ENCODE assay signal across 8 mouse cellular contexts in genomic region chr10:58255954-58256353, GRCm38 (mm10). TPM values are rescaled to one million over a fixed set of nuclear protein-coding genes. Genes with fewer than 3 reads are reported as not detected.
A peak's percentile ranks its signal among the peaks of the same experiment; 100 is the strongest.
DNase-seq lines count a peak whose midpoint lies in the region; ATAC-seq and TF ChIP-seq lines count a peak whose summit lies in the region.

No protein-coding gene starts in this region.

- H3K4me2 ChIP-seq in forebrain, embryonic 12.5 days, result peak overlapping the region; percentile 57
- H3K4me2 ChIP-seq in limb, embryonic 13.5 days (replicated peaks), result peak overlapping the region; percentile 66
- peak overlapping the region; percentile 64 for H3K4me2 ChIP-seq in neural tube, embryonic 12.5 days (replicated peaks)

- intact Hi-C loops in left cerebral cortex, postnatal 4 days (cut with DNase I), result no loop called here

- no peaks in the 10 kb centered on the region for H3K9me3 ChIP-seq in forebrain, embryonic 12.5 days
- no peaks in the 10 kb centered on the region for H3K9me3 ChIP-seq in limb, embryonic 13.5 days
- no peaks in the 10 kb centered on the region for H3K9me3 ChIP-seq in neural tube, embryonic 12.5 days

- peak overlapping the region; percentile 74 for H3K4me3 ChIP-seq in thymus, adult 2 months (ENCODE audit: control insufficient read depth, insufficient read depth, low read length)
- peak overlapping the region; percentile 74 for H3K4me3 ChIP-seq in forebrain, embryonic 12.5 days (replicated peaks)
- peak overlapping the region; percentile 84 for H3K4me3 ChIP-seq in limb, embryonic 13.5 days
- peak overlapping the region; percentile 70 for H3K4me3 ChIP-seq in neural tube, embryonic 12.5 days

- TF ChIP-seq POLR2A in thymus, adult 2 months (IDR thresholded peaks at IDR 0.05; ENCODE audit: control insufficient read depth, extremely low read depth, insufficient read depth, low read length, poor library complexity), result no peak

- peaks cover 16% of the 10 kb centered on the region for H3K36me3 ChIP-seq in thymus, adult 2 months (ENCODE audit: control insufficient read depth, insufficient read depth, low read length)
- peaks cover 17% of the 10 kb centered on the region for H3K36me3 ChIP-seq in forebrain, embryonic 12.5 days (replicated peaks)
- peaks cover 21% of the 10 kb centered on the region for H3K36me3 ChIP-seq in limb, embryonic 13.5 days
- peaks cover 16% of the 10 kb centered on the region; the same call in 1 of the 2 replicates for H3K36me3 ChIP-seq in neural tube, embryonic 12.5 days

- peak overlapping the region; percentile 75; the same call in 1 of the 2 replicates for H3K9ac ChIP-seq in forebrain, embryonic 12.5 days
- peak overlapping the region; percentile 84 for H3K9ac ChIP-seq in limb, embryonic 13.5 days
- H3K9ac ChIP-seq in neural tube, embryonic 12.5 days, result peak overlapping the region; percentile 77

- no peaks in the 10 kb centered on the region for H3K27me3 ChIP-seq in thymus, adult 2 months (ENCODE audit: control insufficient read depth, insufficient read depth, low read length)
- no peaks in the 10 kb centered on the region for H3K27me3 ChIP-seq in forebrain, embryonic 12.5 days
- H3K27me3 ChIP-seq in limb, embryonic 13.5 days, result no peaks in the 10 kb centered on the region
- H3K27me3 ChIP-seq in neural tube, embryonic 12.5 days (replicated peaks), result no peaks in the 10 kb centered on the region

- no peak for TF ChIP-seq CTCF in thymus, adult 2 months (IDR thresholded peaks at IDR 0.05; ENCODE audit: borderline replicate concordance, control insufficient read depth, extremely low read depth, insufficient read depth, low read length, poor library complexity)

- DNase-seq in thymus, adult 2 months, result no peak
- DNase-seq in thymus, postnatal 36 days, result no peak
- no peak for DNase-seq in left cerebral cortex, postnatal 4 days
- no peak for DNase-seq in urinary bladder, adult 18-20 months (ENCODE audit: low spot score in 2 of 2)
- DNase-seq in right cerebral cortex, postnatal 4 days, result no peak

- H3K4me1 ChIP-seq in thymus, adult 2 months (replicated peaks; ENCODE audit: control insufficient read depth, insufficient read depth, low read length), result peaks cover 2% of the 10 kb centered on the region; the same call in 1 of the 2 replicates
- H3K4me1 ChIP-seq in forebrain, embryonic 12.5 days, result peaks cover 15% of the 10 kb centered on the region
- peaks cover 10% of the 10 kb centered on the region for H3K4me1 ChIP-seq in limb, embryonic 13.5 days
- peaks cover 3% of the 10 kb centered on the region; the same call in 1 of the 2 replicates for H3K4me1 ChIP-seq in neural tube, embryonic 12.5 days

- H3K27ac ChIP-seq in thymus, adult 2 months (ENCODE audit: control insufficient read depth, insufficient read depth, low read length), result no peak overlapping the region
- H3K27ac ChIP-seq in forebrain, embryonic 12.5 days, result no peak overlapping the region
- no peak overlapping the region; the same call in 1 of the 2 replicates for H3K27ac ChIP-seq in limb, embryonic 13.5 days
- no peak overlapping the region for H3K27ac ChIP-seq in neural tube, embryonic 12.5 days

- no peak for ATAC-seq in forebrain, embryonic 12.5 days (ENCODE audit: low FRiP score)
- no peak for ATAC-seq in limb, embryonic 13.5 days (ENCODE audit: low FRiP score, low read depth)
- no peak for ATAC-seq in neural tube, embryonic 12.5 days (ENCODE audit: low FRiP score, low read depth)

- WGBS in thymus, adult 2 months, result under 1% methylated on average over 4 of the region's 4 CpGs
- 9% methylated on average over 4 of the region's 4 CpGs for WGBS in forebrain, embryonic 12.5 days
- 5% methylated on average over 4 of the region's 4 CpGs for WGBS in limb, embryonic 13.5 days
- WGBS in neural tube, embryonic 12.5 days, result 16% methylated on average over 4 of the region's 4 CpGs

RNA-seq across cellular contexts. Expression of gene Gcc2, which starts 0.7 kb away (rescaled TPM):
- polyA plus RNA-seq in thymus, adult 2 months (2012; rRNA removed), result 10.3 and 11.7 TPM in 2 replicates
- 61.5 and 62.7 TPM in 2 replicates for polyA plus RNA-seq in forebrain, embryonic 12.5 days (2016; fragmentation: Nextera tagmentation; extraction: Ambion mirVana)
- polyA plus RNA-seq in limb, embryonic 13.5 days (2015; fragmentation: Nextera tagmentation; extraction: Ambion mirVana), result 67.0 and 71.3 TPM in 2 replicates
- polyA plus RNA-seq in neural tube, embryonic 12.5 days (2016; fragmentation: Nextera tagmentation; extraction: Ambion mirVana), result 56.1 and 71.5 TPM in 2 replicates
- 10 to 100 TPM; 64.9 to 65.6 TPM for total RNA-seq in left cerebral cortex, postnatal 4 days (2021)

RNA-seq across cellular contexts. Expression of gene Gm4981, which starts 19.5 kb away (rescaled TPM):
- not detected in 2 replicates for polyA plus RNA-seq in thymus, adult 2 months (2012; rRNA removed)
- polyA plus RNA-seq in forebrain, embryonic 12.5 days (2016; fragmentation: Nextera tagmentation; extraction: Ambion mirVana), result not detected in 2 replicates
- not detected in 2 replicates for polyA plus RNA-seq in limb, embryonic 13.5 days (2015; fragmentation: Nextera tagmentation; extraction: Ambion mirVana)
- not detected in 2 replicates for polyA plus RNA-seq in neural tube, embryonic 12.5 days (2016; fragmentation: Nextera tagmentation; extraction: Ambion mirVana)
- total RNA-seq in left cerebral cortex, postnatal 4 days (2021), result not detected

RNA-seq across cellular contexts. Expression of gene Duxf3, which starts 23.5 kb away (rescaled TPM):
- polyA plus RNA-seq in thymus, adult 2 months (2012; rRNA removed), result not detected in 2 replicates
- polyA plus RNA-seq in forebrain, embryonic 12.5 days (2016; fragmentation: Nextera tagmentation; extraction: Ambion mirVana), result not detected in 2 replicates
- polyA plus RNA-seq in limb, embryonic 13.5 days (2015; fragmentation: Nextera tagmentation; extraction: Ambion mirVana), result not detected in 2 replicates
- not detected in 2 replicates for polyA plus RNA-seq in neural tube, embryonic 12.5 days (2016; fragmentation: Nextera tagmentation; extraction: Ambion mirVana)
- total RNA-seq in left cerebral cortex, postnatal 4 days (2021), result not detected

RNA-seq across cellular contexts. Expression of gene AW822073, which starts 31.2 kb away (rescaled TPM):
- not detected in 2 replicates for polyA plus RNA-seq in thymus, adult 2 months (2012; rRNA removed)
- polyA plus RNA-seq in forebrain, embryonic 12.5 days (2016; fragmentation: Nextera tagmentation; extraction: Ambion mirVana), result not detected in 2 replicates
- not detected in 2 replicates for polyA plus RNA-seq in limb, embryonic 13.5 days (2015; fragmentation: Nextera tagmentation; extraction: Ambion mirVana)
- polyA plus RNA-seq in neural tube, embryonic 12.5 days (2016; fragmentation: Nextera tagmentation; extraction: Ambion mirVana), result not detected in 2 replicates
- total RNA-seq in left cerebral cortex, postnatal 4 days (2021), result not detected
